Mouse (Mus musculus) liver, embryonic 14.5 days (tissue): ENCODE data around the gene 1700003E16Rik. TPM values are rescaled to one million over a fixed set of nuclear protein-coding genes. Genes with fewer than 3 reads are reported as not detected.

Experiments
- ATAC-seq: fragments of 200-750 bp; cut with Nextera tagmentation; 2 replicates; pipeline ENCODE4 v1.8.0; 2017; ENCODE audit warnings: moderate number of reproducible peaks, mild to moderate bottlenecking, moderate library complexity; ENCODE audit not compliant: insufficient read depth
- DNase-seq, 3 experiments: peaks; one replicate each; pipeline ENCODE4 v3.0.0-alpha.2; 2012 to 2013; ENCODE audit warnings: low read depth in 3 of 3, low spot score in 3 of 3
- H3K27ac ChIP-seq: fragments of 300-500 bp; sonication (generic); 2 replicates; pipeline ENCODE4 v1.5.1; 2014; ENCODE audit warnings: moderate library complexity, mild to moderate bottlenecking, control low read depth, inconsistent platforms
- H3K27me3 ChIP-seq: fragments of 300-500 bp; sonication (generic); 2 replicates; pipeline ENCODE4 v1.6.1; 2014; ENCODE audit warnings: mild to moderate bottlenecking, low read length, moderate library complexity; ENCODE audit not compliant: control insufficient read depth, insufficient read depth
- H3K36me3 ChIP-seq: fragments of 300-500 bp; sonication (generic); replicated peaks from 2 replicates; pipeline ENCODE4 v1.6.1; 2014; ENCODE audit warnings: low read depth; ENCODE audit not compliant: control insufficient read depth, insufficient read depth
- H3K4me1 ChIP-seq, 2 experiments: fragments of 200-500 bp in 1 of 2; fragments of 300-500 bp in 1 of 2; sonication (generic) in 1 of 2; replicated peaks; 2 replicates each; pipeline ENCODE4 v1.6.1; 2012 to 2014; ENCODE audit warnings: antibody characterized with exemption in 1 of 2, inconsistent platforms in 1 of 2, low read length in 1 of 2; ENCODE audit not compliant: control insufficient read depth in 2 of 2, insufficient read depth in 2 of 2
- H3K4me2 ChIP-seq: fragments of 300-500 bp; sonication (generic); 2 replicates; pipeline ENCODE4 v1.6.1; 2014; ENCODE audit warnings: low read depth, mild to moderate bottlenecking, control low read depth, moderate library complexity
- H3K4me3 ChIP-seq, 2 experiments: fragments of 200-500 bp in 1 of 2; fragments of 300-500 bp in 1 of 2; sonication (generic) in 1 of 2; 2 replicates each; pipeline ENCODE4 v1.5.1; 2012 to 2014; ENCODE audit warnings: low read depth in 2 of 2, low read length in 2 of 2, mild to moderate bottlenecking in 2 of 2, control low read depth in 1 of 2, inconsistent platforms in 1 of 2, moderate library complexity in 1 of 2; ENCODE audit not compliant: insufficient read depth in 1 of 2
- H3K9ac ChIP-seq: fragments of 300-500 bp; sonication (generic); replicated peaks from 2 replicates; pipeline ENCODE4 v1.6.1; 2014; ENCODE audit warnings: mild to moderate bottlenecking, control low read depth, moderate library complexity
- H3K9me3 ChIP-seq: fragments of 300-500 bp; sonication (generic); 2 replicates; pipeline ENCODE4 v1.6.1; 2016; ENCODE audit warnings: low read length, mixed read lengths; ENCODE audit not compliant: control insufficient read depth
- CTCF ChIP-seq: IDR thresholded peaks from 2 replicates; pipeline ENCODE4 v1.5.1; 2016; ENCODE audit warnings: antibody characterized with exemption, low read depth, control low read depth
- EP300 ChIP-seq: IDR thresholded peaks from 2 replicates; pipeline ENCODE4 v1.6.1; 2016; ENCODE audit warnings: antibody characterized with exemption, low read depth
- WGBS: fragments of 180-500 bp; shearing (Covaris S2); extraction: QIAGEN DNeasy Blood & Tissue Kit; methylation state at CpG from one replicate; pipeline ENCODE4 v1.1.7; 2014; ENCODE audit not compliant: insufficient replicate concordance; 5-methylcytosine and 5-hydroxymethylcytosine counted together
- polyA plus RNA-seq, 2 experiments: library from polyadenylated mRNA; depleted of rRNA in 1 of 2; stranded (reverse) in 1 of 2; unstranded in 1 of 2; fragments of >200 nt; fragmentation: Nextera tagmentation in 1 of 2; extraction: Ambion mirVana in 1 of 2; gene quantifications; 2 replicates each; pipeline versions ENCODE4 v1.2.1 to v1.2.3; 2012 to 2014

The 1700003E16Rik gene
- polyA plus RNA-seq, 2 experiments = 0.15 TPM; not detected in 1

GRCm38 (mm10) chr6:83211526-83211925, 55.3 kb downstream of the 1700003E16Rik start:
- Histone ChIP-seq H3K27me3 (no peaks in the 10 kb centered on the region), H3K4me2 (no peak overlapping the region), H3K27ac (no peak overlapping the region), H3K9ac (no peak overlapping the region), H3K4me3 (no peak overlapping the region), H3K9me3 (no peaks in the 10 kb centered on the region), H3K4me1 (no peaks in the 10 kb centered on the region), H3K36me3 (no peaks in the 10 kb centered on the region)
- ATAC-seq = no peak
- TF ChIP-seq CTCF (no peak), EP300 (no peak)
- WGBS = 37% methylated on average over 5 of the region's 5 CpGs
- no peak for DNase-seq

Other genes starting within 250 kb of the 1700003E16Rik start
- 0.03 and 0.04 TPM in 2 replicates for gene Sema4f, start 216.6 kb upstream of the 1700003E16Rik start, polyA plus RNA-seq (2012; rRNA removed)
- gene Sema4f, start 216.6 kb upstream of the 1700003E16Rik start, polyA plus RNA-seq (2014; fragmentation: Nextera tagmentation; extraction: Ambion mirVana) = not detected in 2 replicates
- gene M1ap, start 209.5 kb upstream of the 1700003E16Rik start, polyA plus RNA-seq (2012; rRNA removed) = 7.7 and 9.4 TPM in 2 replicates
- 14.4 and 15.0 TPM in 2 replicates for gene M1ap, start 209.5 kb upstream of the 1700003E16Rik start, polyA plus RNA-seq (2014; fragmentation: Nextera tagmentation; extraction: Ambion mirVana)
- gene Dok1, start 122.9 kb upstream of the 1700003E16Rik start, polyA plus RNA-seq (2012; rRNA removed) = 13.9 and 14.9 TPM in 2 replicates
- 12.7 and 15.7 TPM in 2 replicates for gene Dok1, start 122.9 kb upstream of the 1700003E16Rik start, polyA plus RNA-seq (2014; fragmentation: Nextera tagmentation; extraction: Ambion mirVana)
- gene Loxl3, start 122.2 kb upstream of the 1700003E16Rik start, polyA plus RNA-seq (2012; rRNA removed) = 0.92 and 1.6 TPM in 2 replicates
- gene Loxl3, start 122.2 kb upstream of the 1700003E16Rik start, polyA plus RNA-seq (2014; fragmentation: Nextera tagmentation; extraction: Ambion mirVana) = 1.1 TPM in 2 replicates
- gene Aup1, start 101.9 kb upstream of the 1700003E16Rik start, polyA plus RNA-seq (2012; rRNA removed) = 172 and 269 TPM in 2 replicates
- 128 and 136 TPM in 2 replicates for gene Aup1, start 101.9 kb upstream of the 1700003E16Rik start, polyA plus RNA-seq (2014; fragmentation: Nextera tagmentation; extraction: Ambion mirVana)
- 75.7 and 80.9 TPM in 2 replicates for gene Htra2, start 101.1 kb upstream of the 1700003E16Rik start, polyA plus RNA-seq (2012; rRNA removed)
- 54.3 and 54.9 TPM in 2 replicates for gene Htra2, start 101.1 kb upstream of the 1700003E16Rik start, polyA plus RNA-seq (2014; fragmentation: Nextera tagmentation; extraction: Ambion mirVana)
- 7.7 and 7.8 TPM in 2 replicates for gene Dqx1, start 98.6 kb upstream of the 1700003E16Rik start, polyA plus RNA-seq (2012; rRNA removed)
- 2.9 and 3.1 TPM in 2 replicates for gene Dqx1, start 98.6 kb upstream of the 1700003E16Rik start, polyA plus RNA-seq (2014; fragmentation: Nextera tagmentation; extraction: Ambion mirVana)
- gene Tlx2, start 86.1 kb upstream of the 1700003E16Rik start, polyA plus RNA-seq (2012; rRNA removed) = 0.05 TPM in 1 of 2 replicates, not detected in the other
- not detected in 2 replicates for gene Tlx2, start 86.1 kb upstream of the 1700003E16Rik start, polyA plus RNA-seq (2014; fragmentation: Nextera tagmentation; extraction: Ambion mirVana)
- gene Pcgf1, start 78.5 kb upstream of the 1700003E16Rik start, polyA plus RNA-seq (2012; rRNA removed) = 16.5 and 21.0 TPM in 2 replicates
- 15.0 and 19.7 TPM in 2 replicates for gene Pcgf1, start 78.5 kb upstream of the 1700003E16Rik start, polyA plus RNA-seq (2014; fragmentation: Nextera tagmentation; extraction: Ambion mirVana)
- gene Lbx2, start 70.0 kb upstream of the 1700003E16Rik start, polyA plus RNA-seq (2012; rRNA removed) = 0.27 and 0.46 TPM in 2 replicates
- 0.35 TPM in 1 of 2 replicates, not detected in the other for gene Lbx2, start 70.0 kb upstream of the 1700003E16Rik start, polyA plus RNA-seq (2014; fragmentation: Nextera tagmentation; extraction: Ambion mirVana)
- gene Ccdc142, start 54.8 kb upstream of the 1700003E16Rik start, polyA plus RNA-seq (2012; rRNA removed) = 1.0 and 1.1 TPM in 2 replicates
- gene Ccdc142, start 54.8 kb upstream of the 1700003E16Rik start, polyA plus RNA-seq (2014; fragmentation: Nextera tagmentation; extraction: Ambion mirVana) = 0.23 and 0.39 TPM in 2 replicates
- 2.2 and 2.4 TPM in 2 replicates for gene Gm42688, start 54.8 kb upstream of the 1700003E16Rik start, polyA plus RNA-seq (2012; rRNA removed)
- 0.76 and 0.86 TPM in 2 replicates for gene Gm42688, start 54.8 kb upstream of the 1700003E16Rik start, polyA plus RNA-seq (2014; fragmentation: Nextera tagmentation; extraction: Ambion mirVana)
- 41.1 and 56.6 TPM in 2 replicates for gene Mrpl53, start 47.4 kb upstream of the 1700003E16Rik start, polyA plus RNA-seq (2012; rRNA removed)
- 87.1 and 87.4 TPM in 2 replicates for gene Mrpl53, start 47.4 kb upstream of the 1700003E16Rik start, polyA plus RNA-seq (2014; fragmentation: Nextera tagmentation; extraction: Ambion mirVana)
- 33.9 and 36.9 TPM in 2 replicates for gene Mogs, start 40.9 kb upstream of the 1700003E16Rik start, polyA plus RNA-seq (2012; rRNA removed)
- gene Mogs, start 40.9 kb upstream of the 1700003E16Rik start, polyA plus RNA-seq (2014; fragmentation: Nextera tagmentation; extraction: Ambion mirVana) = 28.2 and 32.4 TPM in 2 replicates
- 27.7 and 33.6 TPM in 2 replicates for gene Wbp1, start 34.8 kb upstream of the 1700003E16Rik start, polyA plus RNA-seq (2012; rRNA removed)
- gene Wbp1, start 34.8 kb upstream of the 1700003E16Rik start, polyA plus RNA-seq (2014; fragmentation: Nextera tagmentation; extraction: Ambion mirVana) = 22.0 and 27.1 TPM in 2 replicates
- gene Ino80b, start 31.0 kb upstream of the 1700003E16Rik start, polyA plus RNA-seq (2012; rRNA removed) = 9.4 and 11.6 TPM in 2 replicates
- 4.4 and 5.2 TPM in 2 replicates for gene Ino80b, start 31.0 kb upstream of the 1700003E16Rik start, polyA plus RNA-seq (2014; fragmentation: Nextera tagmentation; extraction: Ambion mirVana)
- gene Rtkn, start 20.9 kb upstream of the 1700003E16Rik start, polyA plus RNA-seq (2012; rRNA removed) = 11.1 TPM in 2 replicates
- gene Rtkn, start 20.9 kb upstream of the 1700003E16Rik start, polyA plus RNA-seq (2014; fragmentation: Nextera tagmentation; extraction: Ambion mirVana) = 5.3 and 5.5 TPM in 2 replicates
- gene Wdr54, start within 50 bp of the 1700003E16Rik start, polyA plus RNA-seq (2012; rRNA removed) = 0.15 and 0.44 TPM in 2 replicates
- gene Wdr54, start within 50 bp of the 1700003E16Rik start, polyA plus RNA-seq (2014; fragmentation: Nextera tagmentation; extraction: Ambion mirVana) = 0.32 and 0.35 TPM in 2 replicates
- 16.9 and 21.1 TPM in 2 replicates for gene Dctn1, start 9.5 kb downstream of the 1700003E16Rik start, polyA plus RNA-seq (2012; rRNA removed)
- 22.5 and 24.0 TPM in 2 replicates for gene Dctn1, start 9.5 kb downstream of the 1700003E16Rik start, polyA plus RNA-seq (2014; fragmentation: Nextera tagmentation; extraction: Ambion mirVana)
- 1.1 and 1.4 TPM in 2 replicates for gene Slc4a5, start 63.4 kb downstream of the 1700003E16Rik start, polyA plus RNA-seq (2012; rRNA removed)
- 0.52 and 0.73 TPM in 2 replicates for gene Slc4a5, start 63.4 kb downstream of the 1700003E16Rik start, polyA plus RNA-seq (2014; fragmentation: Nextera tagmentation; extraction: Ambion mirVana)
- gene Mthfd2, start 169.5 kb downstream of the 1700003E16Rik start, polyA plus RNA-seq (2012; rRNA removed) = 28.5 and 44.4 TPM in 2 replicates
- 66.0 and 67.7 TPM in 2 replicates for gene Mthfd2, start 169.5 kb downstream of the 1700003E16Rik start, polyA plus RNA-seq (2014; fragmentation: Nextera tagmentation; extraction: Ambion mirVana)
- 19.0 and 25.2 TPM in 2 replicates for gene Mob1a, start 169.6 kb downstream of the 1700003E16Rik start, polyA plus RNA-seq (2012; rRNA removed)
- gene Mob1a, start 169.6 kb downstream of the 1700003E16Rik start, polyA plus RNA-seq (2014; fragmentation: Nextera tagmentation; extraction: Ambion mirVana) = 39.4 and 43.3 TPM in 2 replicates
- gene Bola3, start 192.7 kb downstream of the 1700003E16Rik start, polyA plus RNA-seq (2012; rRNA removed) = 28.8 and 92.1 TPM in 2 replicates
- 342 and 357 TPM in 2 replicates for gene Bola3, start 192.7 kb downstream of the 1700003E16Rik start, polyA plus RNA-seq (2014; fragmentation: Nextera tagmentation; extraction: Ambion mirVana)